Mouse (Mus musculus): ENCODE data around the gene Olfr373.
"Not testable (repeated sequence)": the region's sequence is repeated elsewhere in the genome, so short reads cannot be mapped to it uniquely, and the experiment has no call there.

DNA sequence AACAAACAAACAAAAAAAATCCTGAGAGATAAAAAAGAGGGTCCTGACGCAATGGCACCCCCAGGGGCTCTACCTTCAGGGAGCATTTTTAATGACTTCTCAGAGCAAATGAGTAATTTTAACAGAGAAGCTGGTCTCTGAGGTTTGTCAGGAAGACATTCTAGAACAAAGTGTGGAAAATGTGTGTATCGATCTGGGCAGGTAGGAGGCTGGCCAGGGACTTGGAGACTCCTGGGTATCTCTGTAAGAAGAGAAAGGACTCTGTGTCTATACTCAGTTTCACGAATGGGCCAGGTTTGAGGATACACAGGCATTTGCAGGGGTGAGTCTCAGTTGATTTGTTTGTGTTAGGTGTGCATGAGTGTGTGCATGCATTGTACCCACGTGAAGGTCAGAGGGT is 42.1 kb upstream of the Olfr373 start, which contains the start of gene Olfr372:
- not testable (repeated sequence) for TF ChIP-seq POLR2A (IDR thresholded peaks at IDR 0.05; ENCODE audit: low read depth, low read length); CTCF (IDR thresholded peaks at IDR 0.05; ENCODE audit: extremely low read depth, insufficient read length, insufficient replicate concordance, low read depth, low read length)
